Mouse (Mus musculus) CH12.LX (cell line): Measurements from ENCODE around the gene Zfp30.

Experiments used
- CTCF ChIP-seq, 2 experiments: IDR thresholded peaks in 1 of 2; conservative IDR thresholded peaks in 1 of 2; 2 replicates each; pipeline ENCODE4 v1.5.1; 2011 to 2012; ENCODE audit warnings: low read depth in 2 of 2, low read length in 2 of 2, improper control_type of control experiment in 1 of 2, inconsistent platforms in 1 of 2, mild to moderate bottlenecking in 1 of 2, moderate library complexity in 1 of 2
- IRF4 ChIP-seq: IDR thresholded peaks from 2 replicates; pipeline ENCODE4 v1.6.1; 2014; ENCODE audit warnings: low read depth, mild to moderate bottlenecking, inconsistent platforms, low read length, improper control_type of control experiment
- MXI1 ChIP-seq: IDR thresholded peaks from 2 replicates; pipeline ENCODE4 v1.6.1; 2011; ENCODE audit warnings: mild to moderate bottlenecking, low read depth, low read length, improper control_type of control experiment
- TCF12 ChIP-seq: IDR thresholded peaks from 2 replicates; pipeline ENCODE4 v1.6.1; 2014; ENCODE audit warnings: low read depth, mild to moderate bottlenecking, inconsistent platforms, low read length, improper control_type of control experiment

DNA sequence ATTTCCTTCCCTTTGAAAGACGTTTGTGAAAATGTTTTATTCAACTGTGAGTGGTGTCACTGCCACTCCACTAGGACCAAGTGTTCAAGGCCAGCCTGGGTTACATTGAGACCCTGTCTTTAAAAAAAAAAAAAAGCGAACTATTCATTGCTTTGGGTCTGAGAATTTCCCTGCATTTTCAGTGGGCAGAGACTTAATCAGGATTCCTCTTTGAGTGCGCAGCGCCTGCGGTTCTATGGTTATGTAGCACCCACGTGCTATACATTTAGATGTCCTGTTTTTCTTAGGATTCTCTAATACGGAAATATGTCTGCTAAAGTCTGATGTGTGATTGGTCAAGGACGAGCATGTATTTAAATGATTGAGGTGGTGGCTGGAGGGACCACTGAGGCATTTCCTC is 1.2 kb downstream of the Zfp30 start:
- TF ChIP-seq MXI1 (no peak), IRF4 (no peak), TCF12 (no peak), CTCF (conservative IDR thresholded peaks at IDR 0.05 in 1 of 2, IDR thresholded peaks at IDR 0.05 in 1 of 2; ENCODE audit: low read depth in 2 of 2, low read length in 2 of 2) (no peak)
